In the genomic region with DNA sequence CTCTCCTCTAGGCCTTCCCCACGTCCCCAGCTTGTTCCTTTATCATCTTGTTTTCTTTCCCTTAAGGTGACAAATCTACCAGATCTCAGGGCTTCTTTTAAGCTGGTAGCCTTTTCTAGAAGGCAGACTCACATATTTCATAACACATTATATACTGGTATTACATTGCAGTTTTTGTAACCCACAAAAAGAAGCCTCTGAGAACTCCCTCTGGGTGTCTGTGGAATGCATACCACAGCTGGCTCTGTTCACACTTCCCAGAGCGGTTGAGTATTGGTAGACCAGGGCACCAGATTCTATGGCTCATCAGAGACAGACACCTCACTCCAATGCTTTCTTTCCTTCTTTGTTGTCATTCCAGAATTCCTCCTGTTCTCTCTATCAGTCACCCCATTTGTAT, we compare ENCODE assay signal across 22 mouse cellular contexts.
A peak's percentile ranks its signal among the peaks of the same experiment; 100 is the strongest.
DNase-seq lines count a peak whose midpoint lies in the region; ATAC-seq and TF ChIP-seq lines count a peak whose summit lies in the region.
"Had no signal": no experiment of that assay in that cellular context is flagged by ENCODE, and none has a peak within 500 bp of the region (broad histone marks: within the 10 kb centered on the region; RNA-seq: fewer than 3 reads in every experiment).

No protein-coding gene starts in this region.

- 70% methylated on average over 2 of the region's 2 CpGs for WGBS in hindbrain, postnatal 0 days

- no peaks in the 10 kb centered on the region for H3K27me3 ChIP-seq in hindbrain, postnatal 0 days (ENCODE audit: insufficient read depth, low read length)
- H3K27me3 ChIP-seq: CH12.LX, Patski had no signal

- no peak overlapping the region for H3K4me2 ChIP-seq in hindbrain, postnatal 0 days (ENCODE audit: low read depth, low read length)

- ATAC-seq in frontal cortex, adult (ENCODE audit: low TSS enrichment): peak; percentile 93
- no peak for ATAC-seq in hindbrain, postnatal 0 days
- ATAC-seq: activated CD4-positive, CD25-positive, alpha-beta regulatory T cell, adult 4 months; CD4-positive, CD25-positive, alpha-beta regulatory T cell, adult 4 months; Patski had no signal

- H3K9me3 ChIP-seq in hindbrain, postnatal 0 days (ENCODE audit: low read length): no peaks in the 10 kb centered on the region
- H3K9me3 ChIP-seq: G1E had no signal

- H3K9ac ChIP-seq in hindbrain, postnatal 0 days (replicated peaks; ENCODE audit: low read length): no peak overlapping the region

- H3K4me1 ChIP-seq in hindbrain, postnatal 0 days (ENCODE audit: insufficient read depth, low read length): no peaks in the 10 kb centered on the region

- no peaks in the 10 kb centered on the region for H3K36me3 ChIP-seq in hindbrain, postnatal 0 days (ENCODE audit: insufficient read depth, low read length)
- H3K36me3 ChIP-seq: G1E had no signal

- no peak for TF ChIP-seq CTCF in hindbrain, postnatal 0 days (IDR thresholded peaks at IDR 0.05; ENCODE audit: low read depth)

- no peak overlapping the region for H3K4me3 ChIP-seq in hindbrain, postnatal 0 days (ENCODE audit: low read length)

- H3K27ac ChIP-seq in hindbrain, postnatal 0 days: no peak overlapping the region

- no peak for DNase-seq in frontal cortex, postnatal 25 days (ENCODE audit: low spot score in 2 of 2)
- peak; percentile 12 for DNase-seq in right cerebral cortex, adult 18-20 months
- DNase-seq in right cerebral cortex, adult 2 months (ENCODE audit: low spot score in 2 of 2): no peak
- peak; percentile 39 for DNase-seq in brain, adult 2 months (ENCODE audit: low read depth, low spot score)
- DNase-seq in hindbrain, postnatal 0 days (ENCODE audit: low spot score): no peak
- DNase-seq: adrenal gland, adult 2 months; adrenal gland, adult 8-10 months; adrenal gland, postnatal 10 days; adrenal gland, postnatal 14 days; adrenal gland, postnatal 25 days; adrenal gland, postnatal 36 days; B cell, adult 2 months; cerebellum, adult 11 months; cerebellum, adult 11-12 months; cerebellum, adult 18-20 months; cerebellum, adult 2 months had no signal

Comparison
In these comparisons a context has a peak if more than half of its experiments do, and no peak if none do; other contexts are left out.
1. DNase-seq: peak in right cerebral cortex, adult 18-20 months (single experiment) and brain, adult 2 months (single experiment); none in frontal cortex, postnatal 25 days (0 of 2), right cerebral cortex, adult 2 months (0 of 2) and hindbrain, postnatal 0 days (single experiment).